Mouse (Mus musculus): Measurements from ENCODE around the gene Slc25a21.

The Slc25a21 gene

GRCm38 (mm10) chr12:56691427-56692079 is 505.7 kb downstream of the Slc25a21 start, which contains the start of gene Pax9:
TSS of gene Pax9 (plus strand) at chr12:56691767.
- no peak for DNase-seq (ENCODE audit: low read depth, low spot score)

DNA sequence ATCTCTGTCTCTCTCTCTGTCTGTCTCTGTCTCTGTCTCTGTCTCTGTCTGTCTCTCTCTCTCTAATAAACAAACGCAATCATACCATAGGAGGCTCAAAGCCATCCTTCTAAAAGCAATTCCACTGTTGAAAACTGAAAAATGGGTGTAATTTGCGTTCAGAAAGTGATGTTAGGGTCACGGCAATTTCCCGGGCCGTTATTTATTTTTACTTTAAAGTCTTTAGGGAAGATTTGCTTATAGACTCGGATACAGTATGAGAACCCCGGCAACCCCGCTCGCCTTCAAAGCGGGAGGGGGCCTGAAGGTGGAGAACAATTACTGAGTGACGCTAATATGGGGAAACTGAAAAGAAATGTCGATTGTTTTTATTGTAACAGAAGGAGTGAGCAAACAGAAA is 506.3 kb downstream of the Slc25a21 start:
- no peak for DNase-seq (ENCODE audit: low read depth, low spot score)

DNA sequence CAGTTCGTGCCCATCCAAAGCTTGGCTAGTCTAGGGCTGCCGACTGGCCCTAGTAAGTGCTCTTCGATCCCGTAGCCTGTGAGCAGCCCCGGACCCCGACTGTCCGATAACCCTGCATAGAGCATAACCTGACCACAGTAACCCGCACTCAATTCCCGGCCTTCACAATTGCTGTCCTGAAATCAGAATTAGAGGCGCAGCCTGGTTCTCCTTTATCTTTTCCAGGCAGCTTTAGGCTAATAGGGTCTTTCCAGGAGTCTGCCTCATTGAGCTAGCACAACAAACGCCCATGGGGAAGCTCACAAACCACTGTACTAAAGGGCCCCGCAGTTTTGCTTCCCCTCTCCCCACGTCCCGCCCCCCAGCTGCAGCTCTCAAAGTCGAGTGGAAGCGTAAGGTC is 506.9 kb downstream of the Slc25a21 start:
- no peak for DNase-seq (ENCODE audit: low read depth, low spot score)

DNA sequence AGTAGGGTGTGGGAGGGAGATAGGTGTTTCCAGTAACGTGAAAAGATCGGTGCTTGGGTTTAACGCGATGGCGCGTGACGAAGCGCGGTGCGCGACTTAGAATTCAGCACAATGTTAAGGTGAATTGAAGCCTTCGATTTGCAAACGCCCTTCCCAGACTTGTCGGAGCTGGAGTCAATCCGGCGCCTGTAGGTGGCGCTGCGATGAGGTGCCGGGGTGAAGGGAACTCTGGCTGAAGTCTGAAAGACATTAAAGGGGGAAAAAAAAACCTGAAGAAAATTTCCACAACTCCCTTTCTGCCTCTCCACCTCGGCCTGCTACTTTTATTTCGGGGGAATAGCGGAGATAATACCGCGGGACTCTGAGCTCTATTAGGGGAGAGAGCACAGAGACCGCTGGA is 507.5 kb downstream of the Slc25a21 start:
- peak; percentile 86 for DNase-seq (ENCODE audit: low read depth, low spot score)

GRCm38 (mm10) chr12:56689331-56689730 is 507.9 kb downstream of the Slc25a21 start:
- no peak for DNase-seq (ENCODE audit: low read depth, low spot score)

DNA sequence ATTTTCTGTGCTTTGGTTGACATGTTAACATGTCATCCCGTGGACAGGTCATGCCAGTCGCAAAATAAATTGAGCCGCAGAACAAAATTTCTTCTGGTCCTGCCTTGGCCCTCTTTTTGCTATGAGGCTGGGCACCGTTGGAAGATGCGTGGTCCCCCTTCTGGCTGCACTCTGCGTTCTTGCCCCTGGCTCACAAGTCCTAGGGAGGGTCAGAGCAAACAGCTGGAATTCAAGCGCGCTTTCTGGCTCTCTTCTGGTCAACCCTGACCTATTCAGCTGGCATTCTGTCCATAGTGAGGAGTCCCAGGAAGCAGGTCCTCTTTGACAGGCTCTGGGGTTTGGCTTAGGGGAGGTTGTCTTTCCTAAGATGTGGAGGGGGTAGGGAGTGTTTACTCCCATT is 508.4 kb downstream of the Slc25a21 start:
- DNase-seq (ENCODE audit: low read depth, low spot score): no peak

- no peak for DNase-seq (ENCODE audit: low read depth, low spot score)
Measured at GRCm38 (mm10) chr12:56688482-56688840, 508.8 kb downstream of the Slc25a21 start.

GRCm38 (mm10) chr12:56687640-56688481 is 509.4 kb downstream of the Slc25a21 start:
- DNase-seq (ENCODE audit: low read depth, low spot score): no peak

- no peak for DNase-seq (ENCODE audit: low read depth, low spot score)
Measured at GRCm38 (mm10) chr12:56681096-56681811, 516.0 kb downstream of the Slc25a21 start.

DNA sequence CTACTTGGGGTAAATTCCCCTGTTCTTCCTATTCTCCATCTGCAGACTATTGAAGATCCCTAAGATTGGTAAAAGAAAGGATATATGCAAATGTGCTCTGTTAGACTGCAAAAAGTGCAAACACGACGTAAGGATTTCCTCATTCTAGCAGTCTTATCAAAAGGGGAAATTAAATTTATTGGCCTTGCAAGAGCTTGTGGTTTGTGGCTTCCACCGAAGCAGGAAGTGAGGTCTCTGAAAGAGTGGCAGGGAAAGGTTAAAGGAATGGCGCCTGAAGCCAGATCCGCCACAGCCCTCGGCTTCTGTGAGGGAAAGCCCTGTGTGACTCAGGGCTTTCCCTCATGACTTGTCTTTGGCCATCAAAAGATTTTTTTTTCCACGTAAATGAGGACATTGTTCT is 519.7 kb downstream of the Slc25a21 start:
- DNase-seq (ENCODE audit: low read depth, low spot score): no peak

- no peak for DNase-seq (ENCODE audit: low read depth, low spot score)
Measured at GRCm38 (mm10) chr12:56674726-56675125, 522.5 kb downstream of the Slc25a21 start.

GRCm38 (mm10) chr12:56670795-56671194 is 526.5 kb downstream of the Slc25a21 start:
- DNase-seq (ENCODE audit: low read depth, low spot score): no peak

DNA sequence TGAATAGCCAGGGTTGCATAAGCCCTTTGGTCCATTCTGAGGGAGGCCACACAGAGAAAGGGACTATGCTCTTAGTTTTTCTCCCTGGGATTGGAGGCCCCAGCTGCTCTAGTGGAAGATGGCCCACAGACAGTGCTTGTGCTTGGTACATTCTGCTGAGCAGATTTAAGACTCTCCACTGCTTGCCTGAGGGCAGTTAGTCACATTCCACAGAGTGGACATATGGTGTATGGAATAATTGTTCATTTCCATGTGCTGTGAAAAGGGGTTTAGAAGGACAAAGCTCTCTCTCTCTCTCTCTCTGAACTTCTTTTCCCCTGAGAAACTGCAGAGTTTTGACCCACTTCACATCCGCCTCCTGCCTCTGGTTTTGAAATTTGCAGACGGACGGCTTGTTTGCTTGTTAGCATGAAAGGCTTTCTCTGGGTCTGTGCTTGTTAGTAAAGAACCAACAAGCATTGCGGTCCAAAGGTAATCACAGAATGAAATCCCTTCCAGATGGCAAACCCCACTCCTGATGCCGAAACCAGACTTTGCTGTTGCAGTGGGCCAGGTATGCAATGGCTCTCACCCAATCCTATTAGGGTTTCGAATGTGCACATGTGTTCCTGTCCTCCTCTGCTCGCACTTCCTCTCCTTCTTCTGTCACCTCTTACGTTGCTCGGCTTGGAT is 527.7 kb downstream of the Slc25a21 start:
- peak; percentile 30 for DNase-seq (ENCODE audit: low read depth, low spot score)

All from mesoderm, embryonic 11.5 days (tissue).